Mouse (Mus musculus): ENCODE measurements around the gene Uba6. TPM values are rescaled to one million over a fixed set of nuclear protein-coding genes. Genes with fewer than 3 reads are reported as not detected.

Uba6 gene
- polyA plus RNA-seq (2012) = 0.67 and 0.89 TPM in 2 replicates

DNA sequence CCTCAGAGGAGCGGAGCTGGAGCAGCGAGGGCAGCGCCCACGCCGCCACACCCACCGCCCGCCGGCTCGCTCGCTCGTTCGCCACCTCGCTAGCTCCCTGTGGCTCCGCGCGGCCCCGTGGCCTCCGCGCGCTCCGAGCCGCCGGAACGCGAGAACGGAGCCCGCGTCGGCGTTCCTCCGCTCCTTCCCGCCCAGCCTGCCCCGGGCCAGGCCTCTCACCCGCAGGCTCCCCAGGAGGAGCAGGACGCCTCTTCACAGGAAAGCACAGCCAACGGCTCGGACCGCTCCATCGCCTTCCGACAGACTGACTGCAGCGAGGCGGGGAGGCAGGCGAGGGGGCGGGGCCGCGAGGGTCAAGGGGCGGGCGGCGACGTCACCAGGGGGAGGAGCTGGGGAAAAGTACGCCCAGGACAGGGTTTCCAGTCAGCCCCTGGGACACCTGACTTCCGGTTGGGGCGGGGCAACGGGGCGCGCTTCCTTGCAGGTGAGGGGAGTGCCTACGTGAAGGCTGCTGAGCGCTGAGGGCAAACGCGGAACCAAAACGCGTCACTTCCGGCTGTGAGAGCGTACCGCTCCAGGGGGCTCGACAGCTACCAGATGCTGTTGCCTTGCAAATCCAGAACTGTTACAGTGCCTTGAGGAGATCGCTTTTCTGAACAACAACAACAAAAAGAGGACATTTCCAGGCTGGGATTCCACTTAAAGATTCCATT is at the start of gene Uba6:
Gene Uba6, minus strand, starts transcription at position 355 of the 713 bp plus-strand sequence.
- TF ChIP-seq GATA1 (IDR thresholded peaks at IDR 0.05; ENCODE audit: low read length) = no peak

DNA sequence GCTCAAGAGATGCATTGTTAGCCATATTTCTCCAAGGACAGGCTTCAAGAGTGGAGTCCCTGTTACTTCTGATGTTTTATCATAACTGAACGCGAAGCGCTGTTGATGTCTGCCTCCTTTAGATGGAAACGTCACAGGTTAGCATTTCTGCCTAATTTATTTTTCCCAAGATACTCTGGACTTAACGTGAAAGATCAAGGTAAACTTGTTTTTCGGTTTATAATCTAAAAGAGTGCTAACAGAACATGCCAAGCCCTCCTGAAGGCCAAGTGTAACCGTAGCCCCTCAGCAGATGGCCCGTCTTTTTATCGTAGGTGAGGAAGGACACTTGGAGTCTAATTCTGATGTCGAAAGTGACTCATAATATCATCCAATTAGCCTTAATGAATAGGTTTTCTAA is 25.2 kb upstream of the Uba6 start, which contains the start of gene Gnrhr:
Gene Gnrhr, minus strand, starts transcription at position 101 of the 400 bp plus-strand sequence.
- no peak for TF ChIP-seq GATA1 (IDR thresholded peaks at IDR 0.05; ENCODE audit: low read length)

DNA sequence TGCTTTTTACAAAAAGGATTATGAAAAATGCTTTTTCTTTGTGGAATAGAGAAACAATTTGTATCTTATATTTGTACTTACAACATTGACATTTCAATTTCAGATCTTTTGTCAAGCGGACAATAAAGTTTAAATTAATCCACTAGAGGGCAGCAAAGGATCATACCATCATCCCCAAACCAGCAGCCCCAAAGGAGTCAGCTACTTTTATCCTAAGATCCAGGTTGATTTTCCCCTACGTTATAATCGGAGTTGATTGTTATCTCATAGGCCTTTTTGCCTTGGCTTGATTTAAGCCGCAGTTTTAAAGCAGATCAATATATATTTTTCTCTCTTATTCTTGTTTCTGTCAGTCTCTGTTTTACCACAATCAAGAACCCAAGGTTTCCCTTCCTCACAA is 18.8 kb upstream of the Uba6 start:
- TF ChIP-seq GATA1 (IDR thresholded peaks at IDR 0.05; ENCODE audit: low read length) = no peak

DNA sequence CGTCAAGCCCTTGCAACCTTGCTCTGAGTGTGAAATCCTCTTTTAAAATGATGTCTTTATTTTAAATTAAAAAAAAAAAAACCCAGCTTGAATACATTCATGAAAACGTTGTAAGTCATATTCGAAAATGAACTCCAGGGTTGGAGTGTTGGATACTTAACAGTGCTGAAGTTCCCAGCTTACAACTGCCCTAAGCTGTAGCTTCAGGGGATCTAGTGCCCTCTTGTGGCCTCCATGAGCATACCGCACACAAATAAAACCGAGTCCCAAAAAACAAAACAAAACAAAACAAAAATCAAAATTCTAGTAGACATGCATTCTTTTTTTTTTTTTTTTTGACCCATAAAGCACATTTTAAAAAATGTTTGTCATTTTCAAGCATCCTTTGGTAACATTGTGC is 18.2 kb upstream of the Uba6 start:
- no peak for TF ChIP-seq GATA1 (IDR thresholded peaks at IDR 0.05; ENCODE audit: low read length)

DNA sequence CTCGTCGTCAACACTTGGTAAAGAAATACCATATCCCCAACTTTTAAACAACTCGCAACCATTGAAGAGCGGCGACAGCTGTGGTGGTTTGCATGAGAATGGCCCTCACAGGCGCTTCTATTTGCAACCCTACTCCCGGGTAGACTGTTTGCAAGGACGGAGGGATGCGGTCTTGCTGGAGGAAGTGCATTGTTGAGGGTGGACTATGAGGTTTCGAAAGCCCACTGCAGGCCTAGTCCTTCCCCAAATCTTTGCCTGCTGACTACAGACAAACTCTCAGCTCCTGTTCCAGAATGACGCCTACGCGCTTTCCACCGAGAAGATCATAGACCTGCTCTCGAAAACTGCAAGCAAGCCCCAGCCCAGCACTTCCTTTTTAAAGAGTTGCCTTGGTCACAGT is 17.7 kb upstream of the Uba6 start:
- no peak for TF ChIP-seq GATA1 (IDR thresholded peaks at IDR 0.05; ENCODE audit: low read length)

DNA sequence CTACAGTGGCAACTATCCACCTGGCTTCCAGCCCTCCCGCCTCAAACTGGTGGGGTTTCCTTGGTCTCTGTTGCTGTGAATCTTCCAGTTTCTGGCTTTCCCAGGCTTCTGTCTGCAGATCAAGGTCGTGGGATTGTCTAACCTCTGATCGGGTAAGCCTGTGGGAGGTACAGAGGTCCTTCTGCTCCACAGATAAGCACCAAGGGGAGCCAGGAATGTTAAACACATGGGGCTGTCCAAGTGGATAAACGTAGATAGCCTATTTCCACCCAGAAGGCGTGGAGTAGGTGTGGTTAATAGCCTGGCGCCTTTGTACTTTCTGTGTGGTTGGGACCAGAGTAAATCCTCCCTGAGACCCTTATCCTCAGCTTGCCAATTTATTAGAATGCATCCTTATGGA is 14.8 kb upstream of the Uba6 start:
- no peak for TF ChIP-seq GATA1 (IDR thresholded peaks at IDR 0.05; ENCODE audit: low read length)

DNA sequence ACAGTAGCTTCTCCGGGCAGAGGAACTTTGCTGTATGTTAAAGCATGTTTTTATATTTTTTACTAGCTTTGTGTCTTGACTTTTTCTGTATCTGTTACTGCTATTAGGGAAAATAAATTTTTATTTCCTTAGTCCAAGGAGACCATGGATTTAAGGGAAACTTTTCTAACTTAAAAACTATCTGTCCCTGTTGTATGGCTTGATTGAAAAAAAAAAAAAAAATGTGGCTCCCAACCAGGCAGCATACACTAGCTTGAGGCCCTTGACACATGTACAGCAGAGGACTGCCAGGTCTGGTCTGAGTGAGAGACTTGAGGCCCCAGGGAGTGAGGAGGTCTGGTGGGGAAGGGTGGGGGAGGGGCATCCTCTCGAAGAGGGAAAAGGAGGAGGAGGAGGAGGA is 1.2 kb upstream of the Uba6 start:
- no peak for TF ChIP-seq GATA1 (IDR thresholded peaks at IDR 0.05; ENCODE audit: low read length)

DNA sequence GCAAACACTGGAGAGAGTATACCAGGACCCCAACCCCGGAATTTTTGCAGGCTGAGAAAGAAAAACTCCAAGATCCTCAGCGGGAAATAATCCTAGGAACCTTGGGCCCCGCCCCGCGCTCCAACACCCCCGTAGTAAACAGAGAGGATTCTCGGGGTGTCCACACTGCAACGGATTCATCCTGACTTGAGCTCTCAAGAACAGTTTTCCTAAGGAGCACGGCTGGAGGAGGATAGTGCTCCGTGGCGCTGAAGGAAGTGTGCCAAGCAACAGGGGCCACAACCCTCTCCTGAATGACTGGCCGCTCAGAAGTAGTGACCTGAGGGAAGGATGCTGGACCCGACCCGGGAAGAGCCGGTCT is 535 bp downstream of the Uba6 start:
- no peak for TF ChIP-seq GATA1 (IDR thresholded peaks at IDR 0.05; ENCODE audit: low read length)

DNA sequence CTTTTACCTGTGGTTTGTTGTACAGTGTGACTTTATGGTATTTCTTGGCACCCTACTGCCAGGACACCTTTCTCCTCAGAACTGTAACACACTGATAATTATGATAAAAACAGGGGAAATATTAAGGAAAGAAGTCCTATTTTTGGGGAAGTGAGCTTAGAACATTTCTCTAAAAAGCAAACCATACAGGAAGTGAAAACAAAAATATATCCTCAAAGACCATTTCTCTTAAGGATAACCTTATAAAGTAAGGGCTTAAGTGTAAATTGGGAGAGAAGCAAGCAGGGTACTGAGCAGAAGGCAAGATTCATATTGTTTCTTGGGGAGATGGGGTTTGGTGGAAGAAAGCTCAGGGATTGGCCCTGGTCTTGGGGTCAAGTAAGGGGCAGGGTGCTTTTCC is 42.8 kb downstream of the Uba6 start:
- TF ChIP-seq GATA1 (IDR thresholded peaks at IDR 0.05; ENCODE audit: low read length) = no peak

DNA sequence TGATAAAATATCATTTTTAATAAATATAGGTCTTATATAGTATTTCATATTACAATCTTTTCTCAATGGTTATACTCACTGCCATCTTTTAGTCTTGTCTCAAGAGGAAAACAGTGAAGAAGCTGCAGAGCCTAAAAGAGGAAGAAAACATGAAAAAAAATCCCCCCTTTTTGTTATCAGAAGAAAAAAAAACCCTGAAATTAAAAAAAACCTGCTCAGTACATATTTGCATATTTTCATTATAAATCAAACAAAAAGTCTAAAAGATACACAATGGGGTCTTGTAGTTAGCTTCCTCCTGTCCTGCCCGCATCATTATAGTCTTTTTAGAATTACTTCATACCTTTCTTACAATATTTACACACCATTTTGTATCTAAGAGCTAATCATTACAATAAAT is 43.9 kb downstream of the Uba6 start:
- no peak for TF ChIP-seq GATA1 (IDR thresholded peaks at IDR 0.05; ENCODE audit: low read length)

DNA sequence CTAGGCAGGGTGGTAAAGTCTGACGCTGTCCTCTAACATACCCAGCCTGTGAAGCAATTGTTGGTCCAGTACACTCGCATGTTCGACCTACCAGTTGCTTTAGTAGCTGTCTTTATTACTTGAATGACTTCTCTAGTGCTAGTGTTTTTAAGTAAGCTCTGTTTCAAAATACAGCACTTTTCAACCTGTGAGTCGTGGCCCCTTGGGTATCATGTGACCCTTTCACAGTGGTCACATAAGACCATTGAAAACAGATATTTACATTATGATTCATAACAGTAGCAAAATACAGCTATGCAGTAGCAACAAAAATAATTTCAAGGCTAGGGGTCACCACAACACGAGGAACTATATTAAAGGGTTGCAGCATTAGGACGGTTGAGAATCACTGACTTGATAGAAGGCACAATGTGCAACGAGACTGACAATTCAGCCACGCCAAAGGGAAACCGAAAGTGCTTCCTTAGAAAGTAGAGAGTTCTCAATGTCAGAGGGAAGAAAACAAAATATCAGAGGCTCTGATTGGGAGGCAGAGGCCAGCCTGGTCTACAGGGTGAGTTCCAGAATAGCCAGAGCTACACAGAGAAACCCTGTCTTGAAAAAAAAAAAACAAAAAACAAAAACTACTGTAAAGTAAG is 54.0 kb downstream of the Uba6 start:
- no peak for TF ChIP-seq GATA1 (IDR thresholded peaks at IDR 0.05; ENCODE audit: low read length)

DNA sequence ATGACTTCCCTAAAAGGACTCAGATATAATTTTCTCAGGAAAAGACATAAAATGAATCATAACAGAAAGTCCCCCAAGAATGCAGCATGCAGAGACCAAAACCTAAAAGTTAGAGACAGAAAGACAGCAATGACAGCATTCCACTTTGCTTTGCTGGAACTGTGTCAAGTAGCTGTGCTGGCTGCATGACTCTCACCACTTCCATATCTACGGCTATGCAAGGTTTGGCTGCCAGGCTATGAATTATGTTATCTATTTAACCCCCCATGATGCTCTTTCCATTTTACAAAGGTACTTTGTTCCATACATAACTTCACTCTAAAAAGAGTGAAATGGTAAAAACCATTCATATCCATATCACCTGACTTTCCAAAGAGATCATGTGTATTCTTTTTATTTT is 58.6 kb downstream of the Uba6 start:
- TF ChIP-seq GATA1 (IDR thresholded peaks at IDR 0.05; ENCODE audit: low read length) = no peak

DNA sequence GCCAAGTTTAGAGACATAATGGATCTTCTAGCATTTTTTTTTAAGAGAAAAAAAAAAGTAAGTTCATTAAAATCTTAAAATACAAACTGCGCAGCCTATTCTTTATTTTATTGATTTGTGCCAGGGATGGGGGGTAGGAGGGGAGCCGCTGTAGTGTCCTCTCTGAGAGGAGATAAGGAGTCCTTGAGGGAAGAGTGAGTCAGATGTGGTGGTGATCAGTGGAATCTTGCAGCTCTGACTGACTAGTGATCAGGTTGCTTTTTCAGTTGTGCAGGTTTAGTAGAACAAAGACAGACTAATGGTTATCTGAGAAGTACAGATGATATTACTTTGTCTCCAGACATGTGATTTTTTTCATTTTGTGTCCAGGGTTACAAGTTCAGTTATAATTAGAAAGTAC is 59.6 kb downstream of the Uba6 start:
- no peak for TF ChIP-seq GATA1 (IDR thresholded peaks at IDR 0.05; ENCODE audit: low read length)

DNA sequence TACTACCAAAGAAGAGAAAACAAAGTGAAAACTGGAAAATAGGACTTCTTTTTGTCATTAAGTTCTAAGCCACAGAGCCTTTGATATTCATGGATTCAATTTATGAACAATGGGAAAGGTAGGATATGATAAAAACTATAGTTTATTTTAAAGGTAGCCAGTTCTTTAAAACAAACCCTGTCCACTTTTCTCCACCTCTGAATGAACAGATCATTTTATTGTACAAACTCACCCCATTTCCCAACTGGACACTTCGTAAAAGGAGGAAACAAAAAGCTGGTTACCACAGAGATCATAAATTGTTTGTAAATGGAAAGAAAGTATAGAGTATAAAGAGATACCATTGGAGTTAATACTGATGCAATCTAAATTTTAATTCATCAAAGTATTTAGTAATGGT is 61.5 kb downstream of the Uba6 start:
- TF ChIP-seq GATA1 (IDR thresholded peaks at IDR 0.05; ENCODE audit: low read length) = no peak

DNA sequence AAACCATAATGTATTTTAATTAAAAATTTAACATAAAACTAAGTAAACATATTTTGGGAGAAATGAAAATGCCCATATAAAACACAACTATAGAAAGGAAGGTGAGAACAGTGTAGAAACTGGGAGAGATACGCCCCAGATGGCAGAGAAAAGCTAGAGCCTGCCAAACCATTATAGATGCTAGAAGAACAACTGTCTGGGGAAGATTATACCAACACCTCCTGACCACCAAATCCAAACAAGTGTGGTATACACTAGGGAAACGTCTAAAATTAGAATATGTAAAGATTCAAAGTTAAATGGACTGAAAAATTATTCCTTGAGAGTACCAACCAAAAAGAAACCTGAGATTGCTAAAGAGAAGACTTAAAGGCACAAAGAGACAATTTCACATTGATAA is 66.0 kb downstream of the Uba6 start:
- no peak for TF ChIP-seq GATA1 (IDR thresholded peaks at IDR 0.05; ENCODE audit: low read length)

DNA sequence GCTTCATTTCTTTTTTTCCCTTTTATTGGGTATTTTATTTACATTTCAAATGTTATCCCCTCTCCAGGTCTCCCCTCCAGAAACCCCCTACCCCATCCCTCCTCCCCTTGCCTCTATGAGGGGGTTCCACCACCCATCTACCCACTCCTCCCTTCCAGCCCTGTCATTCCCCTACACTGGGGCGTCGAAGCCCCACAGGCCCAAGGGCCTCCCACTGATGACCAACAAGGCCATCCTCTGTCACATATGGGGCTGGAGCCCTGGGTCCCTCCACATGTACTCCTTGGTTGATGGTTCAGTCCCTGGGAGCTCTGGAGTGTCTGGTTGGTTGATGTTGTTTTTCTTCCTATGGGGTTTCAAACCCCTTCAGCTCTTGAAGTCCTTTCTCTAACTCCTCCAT is 70.4 kb downstream of the Uba6 start:
- no peak for TF ChIP-seq GATA1 (IDR thresholded peaks at IDR 0.05; ENCODE audit: low read length)

DNA sequence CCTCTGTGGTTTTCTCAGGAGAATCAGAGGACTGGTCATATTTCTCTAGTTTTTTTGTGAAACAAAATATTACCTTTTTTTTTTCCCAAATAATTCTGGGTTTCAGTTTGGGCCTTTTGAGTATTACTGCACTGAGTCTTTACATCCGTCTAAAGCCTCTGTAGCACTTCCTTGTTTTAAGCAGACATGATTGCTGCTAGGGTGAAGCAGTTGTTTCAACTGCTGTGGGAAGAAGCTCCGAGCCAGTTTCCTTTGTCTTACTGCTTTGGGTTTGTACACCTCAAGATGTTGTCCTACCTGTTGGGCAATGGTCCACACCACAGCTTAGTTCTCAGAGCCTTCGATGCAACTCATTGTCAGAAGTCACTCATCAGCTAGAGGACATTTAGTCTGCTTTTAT is 72.0 kb downstream of the Uba6 start:
- TF ChIP-seq GATA1 (IDR thresholded peaks at IDR 0.05; ENCODE audit: low read length) = no peak
